Mouse (Mus musculus): ENCODE measurements around the gene 2310034G01Rik.

The 2310034G01Rik gene

GRCm38 (mm10) chr19:46327531-46328064, 22.5 kb downstream of the 2310034G01Rik start:
- no peak for DNase-seq

GRCm38 (mm10) chr19:46326756-46327305, 23.3 kb downstream of the 2310034G01Rik start, which contains the start of gene Psd:
TSS of gene Psd (minus strand) at chr19:46327156.
- peak; percentile 78 for DNase-seq

- DNase-seq = no peak
Observed at GRCm38 (mm10) chr19:46326019-46326755, 23.9 kb downstream of the 2310034G01Rik start.

- DNase-seq = no peak
Observed at GRCm38 (mm10) chr19:46324918-46325317, 25.2 kb downstream of the 2310034G01Rik start.

- DNase-seq = no peak
Observed at GRCm38 (mm10) chr19:46324366-46324765, 25.7 kb downstream of the 2310034G01Rik start.

GRCm38 (mm10) chr19:46323716-46324115, 26.4 kb downstream of the 2310034G01Rik start:
- DNase-seq = no peak

GRCm38 (mm10) chr19:46322996-46323572, 27.0 kb downstream of the 2310034G01Rik start:
- DNase-seq = no peak

GRCm38 (mm10) chr19:46322144-46322995, 27.7 kb downstream of the 2310034G01Rik start:
- DNase-seq = no peak

- DNase-seq = no peak
Observed at GRCm38 (mm10) chr19:46321101-46321943, 28.8 kb downstream of the 2310034G01Rik start.

- DNase-seq = no peak
Observed at GRCm38 (mm10) chr19:46320076-46320785, 29.9 kb downstream of the 2310034G01Rik start.

- peak; percentile 94 for DNase-seq
Observed at GRCm38 (mm10) chr19:46318586-46319378, 31.3 kb downstream of the 2310034G01Rik start.

- peak; percentile 75 for DNase-seq
Observed at GRCm38 (mm10) chr19:46318031-46318471, 32.1 kb downstream of the 2310034G01Rik start.

GRCm38 (mm10) chr19:46317546-46317885, 32.6 kb downstream of the 2310034G01Rik start:
- no peak for DNase-seq

GRCm38 (mm10) chr19:46316846-46317545, 33.1 kb downstream of the 2310034G01Rik start:
- peak; percentile 84 for DNase-seq

GRCm38 (mm10) chr19:46315752-46316610, 34.1 kb downstream of the 2310034G01Rik start:
- no peak for DNase-seq

GRCm38 (mm10) chr19:46314872-46315742, 35.0 kb downstream of the 2310034G01Rik start:
- no peak for DNase-seq

GRCm38 (mm10) chr19:46314151-46314601, 35.9 kb downstream of the 2310034G01Rik start:
- no peak for DNase-seq

- no peak for DNase-seq
Observed at GRCm38 (mm10) chr19:46313591-46313990, 36.5 kb downstream of the 2310034G01Rik start.
